Mouse (Mus musculus): ENCODE data around the gene Obsl1. TPM values are rescaled to one million over a fixed set of nuclear protein-coding genes. Genes with fewer than 3 reads are reported as not detected.

The Obsl1 gene
- polyA plus RNA-seq, 1 experiment from 2014 or later: 90.9 TPM

Other genes starting within 250 kb of the Obsl1 start
- gene Ptprn, start 241.9 kb downstream of the Obsl1 start, polyA plus RNA-seq (2015; fragmentation: Nextera tagmentation; extraction: Ambion mirVana): 0.12 and 0.14 TPM in 2 replicates
- gene Resp18, start 228.0 kb downstream of the Obsl1 start, polyA plus RNA-seq (2015; fragmentation: Nextera tagmentation; extraction: Ambion mirVana): 0.35 TPM in 1 of 2 replicates, not detected in the other
- 117 TPM in 2 replicates for gene Dnpep, start 188.5 kb downstream of the Obsl1 start, polyA plus RNA-seq (2015; fragmentation: Nextera tagmentation; extraction: Ambion mirVana)
- 74.4 and 227 TPM in 2 replicates for gene Des, start 146.1 kb downstream of the Obsl1 start, polyA plus RNA-seq (2015; fragmentation: Nextera tagmentation; extraction: Ambion mirVana)
- 15.4 and 16.3 TPM in 2 replicates for gene Speg, start 131.2 kb downstream of the Obsl1 start, polyA plus RNA-seq (2015; fragmentation: Nextera tagmentation; extraction: Ambion mirVana)
- 94.6 and 97.0 TPM in 2 replicates for gene Gmppa, start 70.5 kb downstream of the Obsl1 start, polyA plus RNA-seq (2015; fragmentation: Nextera tagmentation; extraction: Ambion mirVana)
- 0.14 TPM in 2 replicates for gene Asic4, start 56.0 kb downstream of the Obsl1 start, polyA plus RNA-seq (2015; fragmentation: Nextera tagmentation; extraction: Ambion mirVana)
- gene Chpf, start 27.1 kb downstream of the Obsl1 start, polyA plus RNA-seq (2015; fragmentation: Nextera tagmentation; extraction: Ambion mirVana): 51.7 and 58.8 TPM in 2 replicates
- gene Tmem198, start 26.9 kb downstream of the Obsl1 start, polyA plus RNA-seq (2015; fragmentation: Nextera tagmentation; extraction: Ambion mirVana): 0.74 and 0.79 TPM in 2 replicates
- 11.2 and 12.2 TPM in 2 replicates for gene Inha, start 625 bp upstream of the Obsl1 start, polyA plus RNA-seq (2015; fragmentation: Nextera tagmentation; extraction: Ambion mirVana)
- gene Stk11ip, start 15.1 kb upstream of the Obsl1 start, polyA plus RNA-seq (2015; fragmentation: Nextera tagmentation; extraction: Ambion mirVana): 19.9 and 20.2 TPM in 2 replicates
- gene Slc4a3, start 39.8 kb upstream of the Obsl1 start, polyA plus RNA-seq (2015; fragmentation: Nextera tagmentation; extraction: Ambion mirVana): 24.1 and 24.8 TPM in 2 replicates